Mouse (Mus musculus): ENCODE results near the gene Calr4.

Gene Calr4

GRCm38 (mm10) chr4:109280459-109281160 is 46.3 kb downstream of the Calr4 start:
- peak; percentile 56 for DNase-seq

- peak; percentile 10 for DNase-seq
Observed at GRCm38 (mm10) chr4:109281161-109281560, 46.9 kb downstream of the Calr4 start.

GRCm38 (mm10) chr4:109281946-109282345 is 47.7 kb downstream of the Calr4 start:
- no peak for DNase-seq

- DNase-seq: no peak
Observed at GRCm38 (mm10) chr4:109294629-109295028, 60.3 kb downstream of the Calr4 start.

- no peak for DNase-seq
Observed at GRCm38 (mm10) chr4:109296510-109296909, 62.2 kb downstream of the Calr4 start.

- no peak for DNase-seq
Observed at GRCm38 (mm10) chr4:109299136-109299535, 64.9 kb downstream of the Calr4 start.
